In the genomic region with DNA sequence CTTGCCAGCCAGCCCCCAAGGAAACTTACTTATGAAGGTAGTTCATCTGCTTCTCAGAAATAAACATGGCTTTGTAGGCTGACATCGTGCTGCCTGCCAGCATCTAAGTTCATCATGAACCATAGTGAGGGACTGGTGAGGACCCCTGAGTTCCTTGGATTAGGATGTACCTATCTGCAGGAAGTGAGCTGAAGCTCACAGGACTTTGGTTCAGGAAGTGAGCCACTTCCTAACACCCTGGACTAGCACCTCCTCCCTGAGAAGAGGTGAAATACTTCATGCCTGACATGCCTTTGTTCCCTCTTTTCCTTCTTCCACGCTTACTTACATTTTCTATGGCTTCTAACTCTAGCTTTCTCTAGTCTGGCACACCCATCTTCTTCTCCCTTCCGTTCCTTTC, we compare ENCODE assay signal across 25 mouse cellular contexts. TPM values are rescaled to one million over a fixed set of nuclear protein-coding genes. Genes with fewer than 3 reads are reported as not detected.
DNase-seq lines count a peak whose midpoint lies in the region; ATAC-seq and TF ChIP-seq lines count a peak whose summit lies in the region.
"Had no signal": no experiment of that assay in that cellular context is flagged by ENCODE, and none has a peak within 500 bp of the region (broad histone marks: within the 10 kb centered on the region; RNA-seq: fewer than 3 reads in every experiment).

No protein-coding gene starts in this region.

- H3K9me3 ChIP-seq in lung, postnatal 0 days (ENCODE audit: low read length) = no peaks in the 10 kb centered on the region
- H3K9me3 ChIP-seq: embryonic facial prominence, embryonic 13.5 days; forebrain, embryonic 15.5 days; G1E; heart, embryonic 13.5 days; hindbrain, embryonic 12.5 days had no signal

- peak overlapping the region; percentile 81 for H3K27ac ChIP-seq in lung, postnatal 0 days (ENCODE audit: low read length)
- H3K27ac ChIP-seq: embryonic facial prominence, embryonic 10.5 days; embryonic facial prominence, embryonic 13.5 days; forebrain, embryonic 12.5 days; forebrain, embryonic 15.5 days; heart, adult 2 months; heart, embryonic 10.5 days; hindbrain, embryonic 12.5 days; hindbrain, embryonic 15.5 days had no signal

- DNase-seq in adrenal gland, adult 2 months = peak; percentile 8
- DNase-seq in adrenal gland, postnatal 25 days = no peak
- DNase-seq in lung, adult 18-20 months = peak; percentile 6 to 8
- no peak for DNase-seq in lung, postnatal 25 days (ENCODE audit: low spot score)
- DNase-seq in lung, postnatal 0 days (ENCODE audit: low spot score) = no peak
- DNase-seq in lung, postnatal 10 days = no peak
- DNase-seq: cerebellum, adult 11-12 months; cerebellum, adult 8-10 months; cerebellum, postnatal 10 days; cerebellum, postnatal 36 days; embryo, embryonic 11 days; gastrocnemius, postnatal 25 days; heart, adult 2 months; heart, postnatal 14 days had no signal

- H3K36me3 ChIP-seq in lung, postnatal 0 days (ENCODE audit: insufficient read depth, low read length) = no peaks in the 10 kb centered on the region
- H3K36me3 ChIP-seq: embryonic facial prominence, embryonic 10.5 days; embryonic facial prominence, embryonic 13.5 days; forebrain, embryonic 12.5 days; forebrain, embryonic 15.5 days; G1E; heart, embryonic 10.5 days; heart, embryonic 13.5 days; hindbrain, embryonic 12.5 days; hindbrain, embryonic 15.5 days had no signal

- TF ChIP-seq CTCF in lung, postnatal 0 days (IDR thresholded peaks at IDR 0.05) = no peak

- H3K4me2 ChIP-seq in lung, postnatal 0 days (replicated peaks; ENCODE audit: low read depth, low read length) = no peak overlapping the region
- H3K4me2 ChIP-seq: embryonic facial prominence, embryonic 13.5 days; forebrain, embryonic 12.5 days; forebrain, embryonic 15.5 days; heart, embryonic 13.5 days; hindbrain, embryonic 12.5 days; hindbrain, embryonic 15.5 days had no signal

- peak; percentile 91 for TF ChIP-seq EP300 in lung, postnatal 0 days (IDR thresholded peaks at IDR 0.05)

- no peaks in the 10 kb centered on the region for H3K27me3 ChIP-seq in lung, postnatal 0 days (replicated peaks; ENCODE audit: insufficient read depth, low read length)
- H3K27me3 ChIP-seq: embryonic facial prominence, embryonic 13.5 days; forebrain, embryonic 12.5 days; forebrain, embryonic 15.5 days; heart, embryonic 13.5 days; hindbrain, embryonic 12.5 days; hindbrain, embryonic 15.5 days; Patski had no signal

- no peak overlapping the region for H3K9ac ChIP-seq in lung, postnatal 0 days (replicated peaks; ENCODE audit: low read depth)
- H3K9ac ChIP-seq: embryonic facial prominence, embryonic 13.5 days; forebrain, embryonic 12.5 days; forebrain, embryonic 15.5 days; heart, embryonic 13.5 days; hindbrain, embryonic 12.5 days; hindbrain, embryonic 15.5 days had no signal

- peak; percentile 59 for ATAC-seq in lung, postnatal 0 days
- ATAC-seq: forebrain, embryonic 15.5 days; Patski had no signal

- whole genome bisulfite sequencing in lung, postnatal 0 days = 63% methylated on average over 3 of the region's 3 CpGs

- H3K4me3 ChIP-seq in lung, postnatal 0 days (ENCODE audit: low read depth, low read length) = no peak overlapping the region
- H3K4me3 ChIP-seq: embryonic facial prominence, embryonic 10.5 days; embryonic facial prominence, embryonic 13.5 days; erythroblast, embryonic 14.5 days; forebrain, embryonic 12.5 days; forebrain, embryonic 15.5 days; heart, adult 2 months; heart, embryonic 10.5 days; heart, embryonic 13.5 days; hindbrain, embryonic 12.5 days; hindbrain, embryonic 15.5 days had no signal

- peaks cover 2% of the 10 kb centered on the region; the same call in 1 of the 2 replicates for H3K4me1 ChIP-seq in lung, postnatal 0 days (ENCODE audit: insufficient read depth, low read depth, low read length)
- H3K4me1 ChIP-seq: embryonic facial prominence, embryonic 10.5 days; embryonic facial prominence, embryonic 13.5 days; forebrain, embryonic 15.5 days; hindbrain, embryonic 12.5 days had no signal

RNA-seq across cellular contexts. Expression of a gene that starts 42.2 kb away (rescaled TPM):
- 10 to 100 TPM; 39.4 to 50.3 TPM for total RNA-seq in adrenal gland, adult 2 months (2021)
- polyA plus RNA-seq in adrenal gland, adult 2 months (2012; rRNA removed) = 18.2 and 35.6 TPM in 2 replicates
- total RNA-seq in adrenal gland, postnatal 25 days (2021) = 59.9 and 88.0 TPM in 2 replicates
- 106 and 110 TPM in 2 replicates for polyA plus RNA-seq in lung, postnatal 0 days (2015; fragmentation: Nextera tagmentation; extraction: Ambion mirVana)
- polyA plus RNA-seq: G1E had no signal

Comparison
In these comparisons a context has a peak if more than half of its experiments do, and no peak if none do; other contexts are left out.
1. DNase-seq: peak in adrenal gland, adult 2 months (single experiment) and lung, adult 18-20 months (2 of 2); none in adrenal gland, postnatal 25 days (single experiment), lung, postnatal 25 days (single experiment), lung, postnatal 0 days (single experiment) and lung, postnatal 10 days (single experiment).